Mouse (Mus musculus): ENCODE measurements around the gene Maml2. TPM values are rescaled to one million over a fixed set of nuclear protein-coding genes. Genes with fewer than 3 reads are reported as not detected.

Gene Maml2
- polyA plus RNA-seq, 1 experiment, result not detected

DNA sequence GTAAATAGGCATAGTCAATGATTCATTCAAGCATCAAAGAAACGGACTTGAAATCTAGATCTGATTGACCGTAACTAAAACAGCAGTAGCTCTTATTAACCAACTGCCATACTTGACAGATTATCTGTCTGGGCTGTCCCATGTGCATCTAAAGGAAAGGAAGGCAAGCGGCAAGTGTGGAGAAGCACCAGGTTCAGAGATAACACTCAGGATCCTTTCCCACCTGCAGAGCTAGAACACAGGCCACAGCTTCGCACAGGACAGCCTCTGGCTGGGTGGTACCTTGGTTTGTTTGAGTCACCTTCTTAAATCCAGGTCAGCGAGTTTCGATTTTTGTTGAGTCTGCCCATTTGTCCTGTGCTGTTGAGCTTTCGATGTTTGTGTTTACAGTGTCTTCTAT is 240.4 kb downstream of the Maml2 start:
- TF ChIP-seq CTCF (IDR thresholded peaks at IDR 0.05; ENCODE audit: insufficient read depth, low read depth, low read length) (no peak), POLR2A (IDR thresholded peaks at IDR 0.05; ENCODE audit: insufficient read depth, low read depth, low read length) (no peak)
- WGBS, result 83% methylated on average over 7 of the region's 7 CpGs
- no peak overlapping the region for H3K27ac ChIP-seq (ENCODE audit: insufficient read depth, low read depth, low read length)
- no peak overlapping the region for H3K4me3 ChIP-seq (ENCODE audit: insufficient read depth, low read depth, low read length)
- H3K4me1 ChIP-seq (ENCODE audit: control insufficient read depth, insufficient read depth, low read length), result peaks cover 8% of the 10 kb centered on the region

DNA sequence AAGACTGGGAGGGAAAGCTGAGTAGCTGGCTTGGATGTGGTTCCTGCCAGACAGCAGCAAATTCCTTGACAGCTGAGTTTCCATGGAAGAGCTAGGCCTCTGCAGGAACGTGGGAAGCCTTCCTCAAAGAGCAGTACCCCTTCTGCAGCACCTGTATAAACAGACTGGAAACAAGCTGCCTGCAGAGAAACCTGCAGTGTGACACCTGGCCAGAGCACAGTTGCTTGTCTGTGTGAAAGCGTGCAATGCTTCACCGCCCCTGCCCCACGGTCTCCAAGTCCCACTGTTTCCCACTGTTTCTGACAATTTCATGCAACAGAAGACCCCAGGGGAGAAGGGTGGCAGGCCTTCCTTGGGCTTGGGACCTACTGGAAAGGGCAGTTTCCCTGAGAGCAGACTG is 241.8 kb downstream of the Maml2 start:
- H3K4me3 ChIP-seq (ENCODE audit: insufficient read depth, low read depth, low read length), result no peak overlapping the region
- TF ChIP-seq POLR2A (IDR thresholded peaks at IDR 0.05; ENCODE audit: insufficient read depth, low read depth, low read length) (no peak), CTCF (IDR thresholded peaks at IDR 0.05; ENCODE audit: insufficient read depth, low read depth, low read length) (no peak)
- H3K27ac ChIP-seq (ENCODE audit: insufficient read depth, low read depth, low read length), result no peak overlapping the region
- WGBS, result 75% methylated on average over 4 of the region's 4 CpGs
- peaks cover 11% of the 10 kb centered on the region for H3K4me1 ChIP-seq (ENCODE audit: control insufficient read depth, insufficient read depth, low read length)

DNA sequence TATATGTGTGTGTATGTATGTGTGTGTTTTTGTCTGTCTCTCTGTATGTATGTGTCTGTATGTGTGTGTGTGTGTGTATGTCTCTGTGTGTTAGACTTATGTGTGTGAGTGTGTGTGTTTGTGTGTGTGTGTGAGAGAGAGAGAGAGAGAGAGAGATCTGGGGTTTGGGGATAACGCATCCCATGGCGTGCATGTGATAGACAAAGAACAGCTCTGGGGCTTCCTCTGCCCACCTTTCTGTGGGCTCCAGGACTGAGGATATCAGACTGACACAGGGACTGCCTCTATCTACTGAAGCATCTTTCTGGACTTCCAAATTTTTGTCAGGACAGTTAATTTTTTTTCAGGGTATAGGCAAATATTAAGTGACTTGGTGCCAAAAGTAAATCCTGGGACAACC is 242.5 kb downstream of the Maml2 start:
- WGBS, result 98% methylated on average over 2 of the region's 2 CpGs
- Histone ChIP-seq H3K4me1 (ENCODE audit: control insufficient read depth, insufficient read depth, low read length) (peaks cover 11% of the 10 kb centered on the region), H3K27ac (ENCODE audit: insufficient read depth, low read depth, low read length) (no peak overlapping the region), H3K4me3 (ENCODE audit: insufficient read depth, low read depth, low read length) (no peak overlapping the region)
- TF ChIP-seq POLR2A (IDR thresholded peaks at IDR 0.05; ENCODE audit: insufficient read depth, low read depth, low read length) (no peak), CTCF (IDR thresholded peaks at IDR 0.05; ENCODE audit: insufficient read depth, low read depth, low read length) (no peak)

DNA sequence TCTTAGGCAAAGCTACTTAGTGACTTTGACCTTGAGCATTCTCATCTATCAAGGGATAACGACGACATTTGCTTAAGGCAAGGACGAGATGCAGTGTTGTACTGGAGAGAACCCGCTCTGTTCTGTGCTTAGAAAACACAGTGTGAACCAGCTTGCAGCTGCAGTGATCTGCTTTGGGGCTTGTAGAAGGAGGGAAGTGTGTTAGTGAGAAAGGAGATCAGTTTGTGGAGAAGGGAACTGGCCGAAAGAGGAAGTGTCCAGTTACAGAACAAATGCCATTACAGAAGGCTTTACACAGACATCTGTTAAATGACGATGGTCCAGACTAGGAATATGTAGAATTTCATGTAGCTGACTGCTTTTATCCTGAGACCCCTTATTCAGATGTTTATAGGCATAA is 243.0 kb downstream of the Maml2 start:
- 59% methylated on average over 6 of the region's 6 CpGs for WGBS

DNA sequence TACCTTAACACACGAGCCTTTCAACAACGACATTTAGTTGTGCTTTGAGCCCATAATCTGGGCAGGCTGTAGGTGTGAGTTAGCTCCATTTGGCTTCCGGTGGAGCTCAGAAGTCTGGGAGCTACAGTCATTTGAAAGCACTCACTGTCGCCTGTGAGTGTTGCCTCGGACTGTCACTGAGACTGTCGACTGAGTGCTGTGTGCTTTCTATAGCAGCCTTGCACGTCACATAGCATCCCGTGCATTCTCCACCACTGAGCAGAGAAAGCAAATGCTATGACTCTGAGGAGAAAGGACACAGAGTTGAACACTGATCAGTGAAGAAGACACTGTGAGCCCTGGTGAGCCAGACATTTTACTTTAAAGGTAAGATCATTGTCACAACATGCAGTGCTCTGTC is 245.4 kb downstream of the Maml2 start:
- H3K4me3 ChIP-seq (ENCODE audit: insufficient read depth, low read depth, low read length), result no peak overlapping the region

More for the DNA sequence above, 243.0 kb downstream of the Maml2 start:
- H3K4me3 ChIP-seq (ENCODE audit: insufficient read depth, low read depth, low read length), result no peak overlapping the region
- TF ChIP-seq CTCF (IDR thresholded peaks at IDR 0.05; ENCODE audit: insufficient read depth, low read depth, low read length), result no peak
- no peak for TF ChIP-seq POLR2A (IDR thresholded peaks at IDR 0.05; ENCODE audit: insufficient read depth, low read depth, low read length)
- no peak overlapping the region for H3K27ac ChIP-seq (ENCODE audit: insufficient read depth, low read depth, low read length)
- H3K4me1 ChIP-seq (ENCODE audit: control insufficient read depth, insufficient read depth, low read length), result peaks cover 11% of the 10 kb centered on the region

DNA sequence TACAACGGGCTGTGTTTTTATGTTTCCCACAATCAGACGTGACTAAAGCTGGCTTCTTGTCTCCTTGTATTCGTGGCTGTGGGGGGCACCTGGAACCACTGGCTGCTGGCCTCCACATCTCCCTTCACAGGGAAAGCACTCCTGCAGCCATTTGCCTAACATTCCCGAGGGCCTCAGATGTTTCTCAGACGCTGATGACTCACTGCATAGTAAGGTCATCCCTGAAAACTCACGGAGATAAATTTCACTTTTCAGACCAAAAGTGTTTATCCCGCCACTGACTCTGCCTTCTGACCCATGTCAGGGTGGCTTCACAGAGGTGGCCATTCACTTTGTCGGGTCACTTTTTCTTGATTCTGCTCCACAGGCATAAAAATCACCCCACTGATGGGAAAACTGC is 246.4 kb downstream of the Maml2 start:
- H3K4me3 ChIP-seq (ENCODE audit: insufficient read depth, low read depth, low read length), result no peak overlapping the region
- peaks cover 14% of the 10 kb centered on the region for H3K4me1 ChIP-seq (ENCODE audit: control insufficient read depth, insufficient read depth, low read length)
- 54% methylated on average over 8 of the region's 8 CpGs for WGBS
- H3K27ac ChIP-seq (ENCODE audit: insufficient read depth, low read depth, low read length), result no peak overlapping the region
- TF ChIP-seq CTCF (IDR thresholded peaks at IDR 0.05; ENCODE audit: insufficient read depth, low read depth, low read length), result no peak
- TF ChIP-seq POLR2A (IDR thresholded peaks at IDR 0.05; ENCODE audit: insufficient read depth, low read depth, low read length), result no peak

More for the DNA sequence above, 245.4 kb downstream of the Maml2 start:
- peaks cover 14% of the 10 kb centered on the region for H3K4me1 ChIP-seq (ENCODE audit: control insufficient read depth, insufficient read depth, low read length)
- no peak overlapping the region for H3K27ac ChIP-seq (ENCODE audit: insufficient read depth, low read depth, low read length)
- WGBS, result 41% methylated on average over 8 of the region's 8 CpGs
- TF ChIP-seq POLR2A (IDR thresholded peaks at IDR 0.05; ENCODE audit: insufficient read depth, low read depth, low read length) (no peak), CTCF (IDR thresholded peaks at IDR 0.05; ENCODE audit: insufficient read depth, low read depth, low read length) (no peak)

DNA sequence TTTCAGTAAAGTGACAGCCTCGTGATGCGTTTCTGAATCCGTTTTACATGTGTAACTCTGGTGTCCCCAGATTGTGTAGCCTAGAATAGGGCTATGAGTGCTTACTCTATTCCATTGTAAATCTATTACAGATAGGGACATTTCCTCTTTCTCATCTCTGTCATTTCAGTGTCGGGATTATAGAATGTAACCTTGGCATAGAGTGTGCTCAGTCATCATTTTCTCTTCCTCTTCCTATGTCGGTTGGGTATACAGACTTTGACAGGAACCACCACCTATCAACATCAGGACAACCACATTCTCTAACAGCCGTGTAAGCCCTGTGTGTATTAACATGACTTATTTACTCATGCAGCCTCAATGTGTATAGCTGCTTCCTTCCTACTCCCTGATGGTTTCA is 248.0 kb downstream of the Maml2 start:
- WGBS, result 88% methylated on average over 6 of the region's 6 CpGs
- peaks cover 9% of the 10 kb centered on the region for H3K4me1 ChIP-seq (ENCODE audit: control insufficient read depth, insufficient read depth, low read length)

DNA sequence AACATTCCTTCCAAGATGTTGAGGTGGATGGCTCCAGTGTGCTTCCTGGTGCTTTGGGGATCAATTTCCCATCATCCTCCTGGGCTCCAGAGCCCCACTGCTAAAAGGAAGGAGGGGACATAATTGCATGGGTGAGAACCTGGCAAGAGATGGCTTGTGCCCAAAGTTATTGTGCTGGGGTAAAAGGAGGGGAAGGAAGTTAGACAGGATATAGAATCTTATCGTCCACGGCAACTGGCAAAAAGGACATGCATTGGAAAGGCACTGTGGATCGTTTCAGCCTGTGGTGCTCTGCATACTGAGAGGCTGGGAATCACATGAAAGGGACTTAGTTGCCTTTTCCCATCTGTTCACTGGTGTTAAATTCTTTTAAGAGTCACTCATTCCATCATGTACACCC is 252.2 kb downstream of the Maml2 start:
- TF ChIP-seq CTCF (IDR thresholded peaks at IDR 0.05; ENCODE audit: insufficient read depth, low read depth, low read length), result no peak
- no peak for TF ChIP-seq POLR2A (IDR thresholded peaks at IDR 0.05; ENCODE audit: insufficient read depth, low read depth, low read length)
- 53% methylated on average over 3 of the region's 3 CpGs for WGBS
- Histone ChIP-seq H3K4me1 (ENCODE audit: control insufficient read depth, insufficient read depth, low read length) (peaks cover 3% of the 10 kb centered on the region), H3K27ac (ENCODE audit: insufficient read depth, low read depth, low read length) (no peak overlapping the region), H3K4me3 (ENCODE audit: insufficient read depth, low read depth, low read length) (no peak overlapping the region)

More for the DNA sequence above, 248.0 kb downstream of the Maml2 start:
- TF ChIP-seq CTCF (IDR thresholded peaks at IDR 0.05; ENCODE audit: insufficient read depth, low read depth, low read length), result no peak
- TF ChIP-seq POLR2A (IDR thresholded peaks at IDR 0.05; ENCODE audit: insufficient read depth, low read depth, low read length), result no peak
- Histone ChIP-seq H3K27ac (ENCODE audit: insufficient read depth, low read depth, low read length) (no peak overlapping the region), H3K4me3 (ENCODE audit: insufficient read depth, low read depth, low read length) (no peak overlapping the region)

DNA sequence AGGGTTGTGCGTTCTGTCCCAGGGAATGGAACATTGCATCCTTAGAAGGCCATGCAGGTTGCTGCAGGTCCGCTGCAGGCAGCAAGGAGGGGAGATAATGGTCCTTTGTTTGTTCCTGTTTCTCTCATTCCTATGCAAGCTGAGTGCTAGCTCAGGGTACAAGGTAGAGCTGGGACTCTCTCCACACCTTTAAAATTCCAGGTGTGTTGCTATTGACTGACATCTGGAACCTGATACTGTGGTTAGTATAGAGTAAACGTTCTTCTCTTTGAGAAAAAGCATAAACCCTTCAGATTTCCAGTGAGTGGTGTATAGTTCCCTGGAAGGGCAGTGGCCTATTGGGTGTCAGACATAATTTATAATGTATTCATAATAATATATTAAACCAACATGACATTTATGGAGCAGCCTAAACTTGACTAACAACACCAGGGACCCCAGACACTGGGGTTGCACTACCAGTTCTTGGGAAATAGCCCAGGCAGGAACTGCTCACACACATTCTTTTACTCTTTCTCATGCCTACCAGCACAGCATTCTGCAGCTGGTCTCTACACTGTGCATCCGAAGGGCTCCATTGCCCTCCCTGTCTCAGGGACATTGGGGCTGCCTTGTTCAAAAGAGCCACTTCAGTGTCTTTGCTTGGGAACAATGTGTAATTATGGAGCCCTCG is 254.8 kb downstream of the Maml2 start:
- H3K4me1 ChIP-seq (ENCODE audit: control insufficient read depth, insufficient read depth, low read length), result peaks cover 3% of the 10 kb centered on the region
- H3K27ac ChIP-seq (ENCODE audit: insufficient read depth, low read depth, low read length), result no peak overlapping the region
- 79% methylated on average over 5 of the region's 5 CpGs for WGBS
- H3K4me3 ChIP-seq (ENCODE audit: insufficient read depth, low read depth, low read length), result no peak overlapping the region
- TF ChIP-seq CTCF (IDR thresholded peaks at IDR 0.05; ENCODE audit: insufficient read depth, low read depth, low read length), result no peak
- no peak for TF ChIP-seq POLR2A (IDR thresholded peaks at IDR 0.05; ENCODE audit: insufficient read depth, low read depth, low read length)
